Mouse (Mus musculus): ENCODE results near the gene Tspan5.

The Tspan5 gene

GRCm38 (mm10) chr3:138881725-138882347 lies 139.8 kb downstream of the Tspan5 start:
- DNase-seq: no peak

GRCm38 (mm10) chr3:138886121-138886520 lies 144.1 kb downstream of the Tspan5 start:
- no peak for DNase-seq

GRCm38 (mm10) chr3:138889214-138889613 lies 147.2 kb downstream of the Tspan5 start:
- no peak for DNase-seq

GRCm38 (mm10) chr3:138889769-138890295 lies 147.8 kb downstream of the Tspan5 start:
- DNase-seq: no peak

- DNase-seq: no peak
These were observed 151.5 kb downstream of the Tspan5 start for GRCm38 (mm10) chr3:138893520-138893919.

GRCm38 (mm10) chr3:138897500-138897899 lies 155.5 kb downstream of the Tspan5 start:
- DNase-seq: no peak

- DNase-seq: no peak
These were observed 156.1 kb downstream of the Tspan5 start for GRCm38 (mm10) chr3:138898055-138898454.

- DNase-seq: no peak
These were observed 158.7 kb downstream of the Tspan5 start for GRCm38 (mm10) chr3:138900571-138901141.

GRCm38 (mm10) chr3:138905678-138906077 lies 163.7 kb downstream of the Tspan5 start:
- DNase-seq: peak in 1 of 2 experiments; percentile 21

GRCm38 (mm10) chr3:138906112-138906880 lies 164.3 kb downstream of the Tspan5 start:
- peak; percentile 70 to 75 for DNase-seq

- DNase-seq: no peak
These were observed 167.3 kb downstream of the Tspan5 start for GRCm38 (mm10) chr3:138909313-138909712.

- DNase-seq: no peak
These were observed 170.5 kb downstream of the Tspan5 start for GRCm38 (mm10) chr3:138912504-138912903.

GRCm38 (mm10) chr3:138914626-138915288 lies 172.8 kb downstream of the Tspan5 start:
- no peak for DNase-seq

GRCm38 (mm10) chr3:138916591-138916990 lies 174.6 kb downstream of the Tspan5 start:
- no peak for DNase-seq

- no peak for DNase-seq
These were observed 175.0 kb downstream of the Tspan5 start for GRCm38 (mm10) chr3:138917016-138917415.

- no peak for DNase-seq
These were observed 176.2 kb downstream of the Tspan5 start for GRCm38 (mm10) chr3:138918241-138918640.

- no peak for DNase-seq
These were observed 184.2 kb downstream of the Tspan5 start for GRCm38 (mm10) chr3:138926161-138926560.

GRCm38 (mm10) chr3:138927437-138927836 lies 185.4 kb downstream of the Tspan5 start:
- no peak for DNase-seq

- DNase-seq: no peak
These were observed 194.8 kb downstream of the Tspan5 start for GRCm38 (mm10) chr3:138936780-138937179.

GRCm38 (mm10) chr3:138937241-138937640 lies 195.2 kb downstream of the Tspan5 start:
- no peak for DNase-seq

GRCm38 (mm10) chr3:138941604-138942003 lies 199.6 kb downstream of the Tspan5 start:
- DNase-seq: no peak

- DNase-seq: no peak
These were observed 203.5 kb downstream of the Tspan5 start for GRCm38 (mm10) chr3:138945516-138945915.

- no peak for DNase-seq
These were observed 207.1 kb downstream of the Tspan5 start for GRCm38 (mm10) chr3:138949081-138949480.
